Mouse (Mus musculus) forebrain, embryonic 13.5 days (tissue): ENCODE measurements around the gene Smpd3. TPM values are rescaled to one million over a fixed set of nuclear protein-coding genes. Genes with fewer than 3 reads are reported as not detected.

Experiments
- ATAC-seq: fragments of 200-750 bp; cut with Nextera tagmentation; 2 replicates; pipeline ENCODE4 v1.8.0; 2017
- H3K27ac ChIP-seq: fragments of 300-500 bp; sonication (generic); 2 replicates; pipeline ENCODE4 v1.5.1; 2015; ENCODE audit warnings: inconsistent platforms, mild to moderate bottlenecking, moderate library complexity
- H3K27me3 ChIP-seq: fragments of 300-500 bp; sonication (generic); 2 replicates; pipeline ENCODE4 v1.6.1; 2015; ENCODE audit warnings: mild to moderate bottlenecking, inconsistent platforms
- H3K36me3 ChIP-seq: fragments of 300-500 bp; sonication (generic); 2 replicates; pipeline ENCODE4 v1.6.1; 2015; ENCODE audit warnings: mild to moderate bottlenecking, inconsistent platforms; ENCODE audit not compliant: poor library complexity, severe bottlenecking
- H3K4me1 ChIP-seq: fragments of 300-500 bp; sonication (generic); 2 replicates; pipeline ENCODE4 v1.6.1; 2015; ENCODE audit warnings: inconsistent platforms
- H3K4me2 ChIP-seq: fragments of 300-500 bp; sonication (generic); 2 replicates; pipeline ENCODE4 v1.6.1; 2015; ENCODE audit warnings: inconsistent platforms, mild to moderate bottlenecking, moderate library complexity
- H3K4me3 ChIP-seq: fragments of 300-500 bp; sonication (generic); 2 replicates; pipeline ENCODE4 v1.5.1; 2015; ENCODE audit warnings: mild to moderate bottlenecking, inconsistent platforms
- H3K9ac ChIP-seq: fragments of 300-500 bp; sonication (generic); 2 replicates; pipeline ENCODE4 v1.6.1; 2015; ENCODE audit warnings: mild to moderate bottlenecking, inconsistent platforms
- H3K9me3 ChIP-seq: fragments of 300-500 bp; sonication (generic); replicated peaks from 2 replicates; pipeline ENCODE4 v1.6.1; 2016; ENCODE audit warnings: inconsistent platforms
- WGBS: fragments of 180-500 bp; shearing (Covaris S2); methylation state at CpG from one replicate; pipeline ENCODE4 v1.1.7; 2015; 5-methylcytosine and 5-hydroxymethylcytosine counted together
- polyA plus RNA-seq: library from polyadenylated mRNA; unstranded; fragments of >200 nt; fragmentation: Nextera tagmentation; extraction: Ambion mirVana; gene quantifications from 2 replicates; pipeline ENCODE4 v1.2.1, GENCODE M21; 2015

Smpd3 gene
- polyA plus RNA-seq: 31.4 and 34.6 TPM in 2 replicates

GRCm38 (mm10) chr8:106337852-106338521, at the start of gene Smpd3:
Smpd3 (minus strand) TSS chr8:106337988.
- H3K27ac ChIP-seq: peak within 1 kb of the TSS; percentile 85
- under 1% methylated on average over 45 of the region's 45 CpGs for WGBS
- H3K9ac ChIP-seq: peak within 1 kb of the TSS; percentile 91
- peaks cover 30% of the 10 kb centered on the region for H3K4me1 ChIP-seq
- no peaks in the 10 kb centered on the region for H3K9me3 ChIP-seq
- H3K27me3 ChIP-seq: 0 out of 2 replicates have a peak, but pooled peaks cover 5% of the 10 kb centered on the region
- peak; percentile 99 for ATAC-seq
- no peaks in the 10 kb centered on the region for H3K36me3 ChIP-seq
- peak within 1 kb of the TSS; percentile 69 for H3K4me3 ChIP-seq
- H3K4me2 ChIP-seq: peak within 1 kb of the TSS; percentile 79

- Histone ChIP-seq H3K36me3 (no peaks in the 10 kb centered on the region), H3K27ac (no peak overlapping the region), H3K27me3 (no peaks in the 10 kb centered on the region), H3K9me3 (no peaks in the 10 kb centered on the region), H3K4me3 (no peak overlapping the region), H3K4me1 (peaks cover 7% of the 10 kb centered on the region), H3K9ac (no peak overlapping the region), H3K4me2 (no peak overlapping the region)
- 89% methylated on average over 6 of the region's 6 CpGs for WGBS
- ATAC-seq: no peak
Measured at GRCm38 (mm10) chr8:106381026-106381425, 43.2 kb upstream of the Smpd3 start.

GRCm38 (mm10) chr8:106379357-106379756, 41.6 kb upstream of the Smpd3 start:
- Histone ChIP-seq H3K9ac (no peak overlapping the region), H3K36me3 (no peaks in the 10 kb centered on the region), H3K4me2 (no peak overlapping the region), H3K4me1 (peaks cover 7% of the 10 kb centered on the region), H3K4me3 (no peak overlapping the region), H3K27me3 (no peaks in the 10 kb centered on the region), H3K9me3 (no peaks in the 10 kb centered on the region), H3K27ac (no peak overlapping the region)
- ATAC-seq: no peak
- WGBS: 83% methylated on average over 5 of the region's 5 CpGs

- no peak overlapping the region for H3K4me2 ChIP-seq
- H3K27me3 ChIP-seq: no peaks in the 10 kb centered on the region
- ATAC-seq: no peak
- peaks cover 7% of the 10 kb centered on the region for H3K4me1 ChIP-seq
- H3K27ac ChIP-seq: no peak overlapping the region
- no peaks in the 10 kb centered on the region for H3K36me3 ChIP-seq
- WGBS: 79% methylated on average over 7 of the region's 7 CpGs
- no peak overlapping the region for H3K9ac ChIP-seq
- no peaks in the 10 kb centered on the region for H3K9me3 ChIP-seq
- H3K4me3 ChIP-seq: no peak overlapping the region
Measured at GRCm38 (mm10) chr8:106378501-106379048, 40.8 kb upstream of the Smpd3 start.

- Histone ChIP-seq H3K4me3 (no peak overlapping the region), H3K27me3 (no peaks in the 10 kb centered on the region), H3K9me3 (no peaks in the 10 kb centered on the region), H3K36me3 (no peaks in the 10 kb centered on the region), H3K4me2 (no peak overlapping the region), H3K4me1 (peaks cover 7% of the 10 kb centered on the region; the same call in 1 of the 2 replicates), H3K9ac (no peak overlapping the region), H3K27ac (no peak overlapping the region)
- WGBS: 26% methylated on average over 9 of the region's 9 CpGs
- no peak for ATAC-seq
Measured at GRCm38 (mm10) chr8:106376862-106377261, 39.1 kb upstream of the Smpd3 start.

GRCm38 (mm10) chr8:106375957-106376356, 38.2 kb upstream of the Smpd3 start:
- H3K27me3 ChIP-seq: no peaks in the 10 kb centered on the region
- 83% methylated on average over 7 of the region's 7 CpGs for WGBS
- no peak overlapping the region for H3K4me2 ChIP-seq
- no peak overlapping the region for H3K27ac ChIP-seq
- H3K4me1 ChIP-seq: peaks cover 7% of the 10 kb centered on the region; the same call in 1 of the 2 replicates
- H3K9ac ChIP-seq: no peak overlapping the region
- no peak for ATAC-seq
- H3K36me3 ChIP-seq: no peaks in the 10 kb centered on the region
- H3K9me3 ChIP-seq: no peaks in the 10 kb centered on the region
- no peak overlapping the region for H3K4me3 ChIP-seq

GRCm38 (mm10) chr8:106369069-106369468, 31.3 kb upstream of the Smpd3 start:
- no peaks in the 10 kb centered on the region for H3K27me3 ChIP-seq
- no peak for ATAC-seq
- H3K4me3 ChIP-seq: no peak overlapping the region
- no peaks in the 10 kb centered on the region for H3K36me3 ChIP-seq
- no peak overlapping the region for H3K27ac ChIP-seq
- no peak overlapping the region for H3K4me2 ChIP-seq
- no peak overlapping the region for H3K9ac ChIP-seq
- H3K9me3 ChIP-seq: no peaks in the 10 kb centered on the region
- 90% methylated on average over 7 of the region's 7 CpGs for WGBS
- no peaks in the 10 kb centered on the region for H3K4me1 ChIP-seq

GRCm38 (mm10) chr8:106368501-106368900, 30.7 kb upstream of the Smpd3 start:
- H3K36me3 ChIP-seq: no peaks in the 10 kb centered on the region

GRCm38 (mm10) chr8:106364837-106365236, 27.0 kb upstream of the Smpd3 start:
- no peak overlapping the region for H3K9ac ChIP-seq
- 85% methylated on average over 5 of the region's 5 CpGs for WGBS
- no peak overlapping the region for H3K4me3 ChIP-seq
- H3K27ac ChIP-seq: no peak overlapping the region
- H3K4me2 ChIP-seq: no peak overlapping the region
- no peaks in the 10 kb centered on the region for H3K27me3 ChIP-seq
- ATAC-seq: no peak
- H3K36me3 ChIP-seq: no peaks in the 10 kb centered on the region
- no peaks in the 10 kb centered on the region for H3K9me3 ChIP-seq
- H3K4me1 ChIP-seq: no peaks in the 10 kb centered on the region

More at GRCm38 (mm10) chr8:106368501-106368900, 30.7 kb upstream of the Smpd3 start:
- H3K9ac ChIP-seq: no peak overlapping the region
- no peak overlapping the region for H3K27ac ChIP-seq
- no peak for ATAC-seq
- 72% methylated on average over 3 of the region's 3 CpGs for WGBS
- no peak overlapping the region for H3K4me2 ChIP-seq
- no peaks in the 10 kb centered on the region for H3K9me3 ChIP-seq
- H3K4me1 ChIP-seq: no peaks in the 10 kb centered on the region
- H3K27me3 ChIP-seq: no peaks in the 10 kb centered on the region
- H3K4me3 ChIP-seq: no peak overlapping the region

GRCm38 (mm10) chr8:106364278-106364677, 26.5 kb upstream of the Smpd3 start:
- Histone ChIP-seq H3K9me3 (no peaks in the 10 kb centered on the region), H3K27ac (no peak overlapping the region), H3K4me3 (no peak overlapping the region), H3K4me2 (no peak overlapping the region), H3K9ac (no peak overlapping the region), H3K4me1 (no peaks in the 10 kb centered on the region), H3K36me3 (no peaks in the 10 kb centered on the region), H3K27me3 (no peaks in the 10 kb centered on the region)
- 79% methylated on average over 8 of the region's 8 CpGs for WGBS
- no peak for ATAC-seq

GRCm38 (mm10) chr8:106363321-106363720, 25.5 kb upstream of the Smpd3 start:
- ATAC-seq: no peak
- no peak overlapping the region for H3K4me2 ChIP-seq
- no peaks in the 10 kb centered on the region for H3K9me3 ChIP-seq
- H3K36me3 ChIP-seq: no peaks in the 10 kb centered on the region
- H3K27me3 ChIP-seq: no peaks in the 10 kb centered on the region
- no peaks in the 10 kb centered on the region for H3K4me1 ChIP-seq
- H3K27ac ChIP-seq: no peak overlapping the region
- 87% methylated on average over 8 of the region's 8 CpGs for WGBS
- no peak overlapping the region for H3K4me3 ChIP-seq
- no peak overlapping the region for H3K9ac ChIP-seq

- H3K27ac ChIP-seq: no peak overlapping the region
- no peaks in the 10 kb centered on the region for H3K27me3 ChIP-seq
- no peaks in the 10 kb centered on the region for H3K36me3 ChIP-seq
- no peak for ATAC-seq
- no peak overlapping the region for H3K4me2 ChIP-seq
- no peaks in the 10 kb centered on the region for H3K9me3 ChIP-seq
- H3K4me3 ChIP-seq: no peak overlapping the region
- 79% methylated on average over 4 of the region's 4 CpGs for WGBS
- H3K4me1 ChIP-seq: no peaks in the 10 kb centered on the region
- no peak overlapping the region for H3K9ac ChIP-seq
Measured at GRCm38 (mm10) chr8:106359650-106360338, 22.0 kb upstream of the Smpd3 start.
